Mouse (Mus musculus): ENCODE data around the gene Ube2m.
A peak's percentile ranks its signal among the peaks of the same experiment; 100 is the strongest.
"Not testable (repeated sequence)": the region's sequence is repeated elsewhere in the genome, so short reads cannot be mapped to it uniquely, and the experiment has no call there.

Ube2m gene

GRCm38 (mm10) chr7:13037901-13038555 is at the start of gene Ube2m:
Gene Ube2m, minus strand, starts transcription at chr7:13038275.
- peak; percentile 94 for DNase-seq (ENCODE audit: low read depth, low spot score)

DNA sequence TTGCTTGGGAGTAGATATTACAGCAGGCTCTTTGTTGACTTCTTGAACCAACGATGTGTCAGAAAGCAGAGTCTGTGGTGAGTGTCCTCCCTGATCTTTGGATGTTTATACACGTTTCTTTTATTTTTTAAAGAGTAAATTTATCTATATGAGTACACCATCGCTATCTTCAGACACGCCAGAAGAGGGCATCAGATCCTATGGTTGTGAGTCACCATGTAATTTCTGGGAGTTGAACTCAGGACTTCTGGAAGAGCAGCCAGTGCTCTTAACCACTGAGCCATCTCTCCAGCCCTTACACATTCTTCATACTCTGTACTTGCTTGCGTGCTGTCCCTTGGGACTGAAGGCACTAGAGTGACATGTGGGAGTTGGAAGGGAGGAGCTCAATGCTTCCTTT is 34.2 kb upstream of the Ube2m start:
- no peak for DNase-seq (ENCODE audit: low read depth, low spot score)

GRCm38 (mm10) chr7:13063399-13063798 is 25.3 kb upstream of the Ube2m start:
- not testable (repeated sequence) for DNase-seq (ENCODE audit: low read depth, low spot score)

DNA sequence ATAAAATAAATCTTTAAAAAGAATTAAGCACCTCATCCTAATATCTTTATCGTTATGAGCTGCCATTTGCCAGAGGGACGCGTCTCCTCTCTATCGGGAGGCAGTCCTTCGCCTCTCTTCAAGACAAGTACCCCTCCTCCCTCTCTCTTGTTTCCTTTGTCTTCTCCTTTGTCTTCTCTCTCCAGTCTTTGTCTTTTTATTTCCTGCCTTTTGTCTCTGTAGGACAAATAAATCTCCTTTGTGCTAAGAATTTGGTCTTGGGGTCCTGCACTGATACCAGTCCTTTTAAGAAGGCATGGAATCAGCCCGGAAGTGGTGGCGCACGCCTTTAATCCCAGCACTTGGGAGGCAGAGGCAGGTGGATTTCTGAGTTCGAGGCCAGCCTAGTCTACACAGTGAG is 21.5 kb upstream of the Ube2m start:
- no peak for DNase-seq (ENCODE audit: low read depth, low spot score)

- no peak for DNase-seq (ENCODE audit: low read depth, low spot score)
Observed at GRCm38 (mm10) chr7:13056913-13057700, 19.0 kb upstream of the Ube2m start.

DNA sequence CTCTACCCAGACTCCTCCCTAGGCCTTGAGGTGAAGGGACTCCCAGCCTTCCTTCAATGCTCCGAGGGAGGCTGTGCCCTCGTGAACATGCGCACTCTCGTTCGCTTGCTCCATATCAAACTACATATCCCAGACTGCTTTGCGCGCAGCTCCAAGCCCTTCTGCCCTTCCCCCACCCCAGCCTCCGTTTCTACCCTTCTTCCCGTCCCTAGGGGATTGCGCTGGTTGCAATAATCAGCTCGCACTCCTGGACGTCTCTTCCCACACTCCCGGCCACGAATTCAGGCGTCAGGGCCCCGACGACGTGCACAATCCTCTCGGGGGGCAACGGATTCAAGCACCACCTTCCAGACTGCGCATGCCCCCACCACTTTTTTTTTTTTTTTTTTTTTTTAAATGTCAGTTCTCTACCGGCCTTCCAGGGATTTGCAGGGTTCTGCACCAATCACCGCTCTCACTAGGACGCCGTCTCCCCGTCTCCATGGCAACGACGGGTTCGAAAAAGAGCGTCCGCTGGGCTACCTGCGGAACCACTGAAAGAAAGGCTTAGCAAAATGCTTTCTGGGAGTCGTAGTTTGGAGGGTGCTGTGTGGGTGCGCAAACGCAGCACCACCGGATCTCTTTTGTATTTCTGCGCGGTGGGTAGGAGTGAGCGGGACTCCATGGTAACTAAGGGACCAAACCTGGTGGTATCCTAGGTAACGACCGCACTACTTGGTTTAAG is 16.4 kb upstream of the Ube2m start, which contains the start of gene Mzf1:
Gene Mzf1 (minus strand): TSS at position 478 of the 724 bp plus-strand sequence.
- peak; percentile 97 for DNase-seq (ENCODE audit: low read depth, low spot score)

- no peak for DNase-seq (ENCODE audit: low read depth, low spot score)
Observed at GRCm38 (mm10) chr7:13053961-13054286, 15.8 kb upstream of the Ube2m start.

DNA sequence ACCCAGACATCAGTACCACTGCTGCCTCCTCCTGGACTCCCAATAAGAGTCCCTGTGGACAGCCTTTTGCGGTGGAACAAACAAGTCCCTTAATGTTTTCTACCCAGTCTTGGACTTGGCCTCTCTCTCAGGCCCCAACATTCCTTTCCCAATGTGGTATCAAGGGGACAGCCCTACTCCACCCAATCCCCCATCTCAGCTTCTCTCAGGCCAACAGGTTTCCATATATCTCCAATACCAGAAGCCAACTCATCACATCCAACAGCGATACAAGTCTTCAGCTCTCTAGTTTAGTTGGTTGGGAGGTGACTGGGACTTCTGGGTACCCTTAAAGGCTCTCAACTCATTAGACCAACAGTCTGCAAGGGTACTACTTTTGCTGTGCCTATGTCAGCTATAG is 15.4 kb upstream of the Ube2m start:
- DNase-seq (ENCODE audit: low read depth, low spot score), result no peak

GRCm38 (mm10) chr7:13053001-13053400 is 14.9 kb upstream of the Ube2m start:
- DNase-seq (ENCODE audit: low read depth, low spot score), result no peak

- peak; percentile 72 for DNase-seq (ENCODE audit: low read depth, low spot score)
Observed at GRCm38 (mm10) chr7:13046084-13046483, 8.0 kb upstream of the Ube2m start.

DNA sequence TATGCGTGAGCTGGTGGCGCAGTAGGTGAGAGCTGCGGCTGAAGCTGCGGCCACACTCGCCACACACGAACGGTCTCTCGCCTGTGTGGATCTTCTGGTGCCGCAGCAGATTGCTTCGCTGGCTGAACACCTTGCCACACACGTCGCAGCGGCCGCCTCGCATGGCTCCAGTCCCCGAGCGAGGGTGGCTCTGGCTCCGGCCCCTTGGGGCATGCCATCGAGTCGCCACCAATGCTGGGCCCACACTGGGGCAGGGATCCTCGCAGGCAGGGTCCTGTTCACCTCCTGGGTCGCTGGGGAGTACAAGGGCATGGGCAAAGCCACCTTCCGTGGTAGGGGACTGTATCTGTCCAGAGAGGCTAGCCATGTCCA is 6.2 kb upstream of the Ube2m start:
- DNase-seq (ENCODE audit: low read depth, low spot score), result no peak

DNA sequence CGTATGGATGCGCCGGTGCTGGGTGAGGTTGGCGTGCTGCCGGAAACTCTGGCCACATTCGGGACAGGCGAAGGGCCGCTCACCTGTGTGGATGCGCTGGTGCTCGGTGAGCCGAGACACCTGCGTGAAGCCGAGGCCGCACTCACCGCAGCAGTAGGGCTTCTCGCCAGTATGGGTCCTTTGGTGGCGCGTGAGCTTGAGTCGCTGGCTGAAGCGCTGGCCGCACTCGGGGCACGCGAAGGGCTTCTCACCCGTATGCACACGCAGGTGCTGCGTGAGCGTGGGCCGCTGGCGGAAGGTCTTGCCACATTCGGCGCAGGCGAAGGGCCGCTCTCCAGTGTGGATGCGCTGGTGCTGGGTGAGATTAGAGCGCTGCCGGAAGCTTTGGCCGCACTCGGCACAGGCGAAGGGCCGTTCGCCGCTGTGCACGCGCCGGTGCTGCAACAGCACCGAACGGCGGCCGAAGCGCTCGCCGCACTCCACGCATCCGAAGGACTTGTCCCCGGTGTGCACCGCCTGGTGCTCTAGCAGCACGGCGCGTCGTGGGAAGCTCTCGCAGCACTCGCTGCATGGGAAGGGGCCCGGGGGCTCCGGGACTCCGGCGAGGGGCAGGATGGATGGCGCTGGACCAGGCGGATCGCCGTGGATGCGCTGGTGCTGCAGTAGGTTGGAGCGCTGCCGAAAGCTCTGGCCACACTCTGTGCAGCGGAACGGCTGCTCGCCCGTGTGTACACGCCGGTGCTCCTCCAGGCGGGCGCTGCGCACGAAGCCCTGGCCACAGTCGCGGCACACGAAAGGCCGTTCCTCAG is 5.6 kb upstream of the Ube2m start:
- DNase-seq (ENCODE audit: low read depth, low spot score), result peak; percentile 29

- no peak for DNase-seq (ENCODE audit: low read depth, low spot score)
Observed at GRCm38 (mm10) chr7:13043120-13043444, 5.0 kb upstream of the Ube2m start.

GRCm38 (mm10) chr7:13042511-13042910 is 4.4 kb upstream of the Ube2m start:
- DNase-seq (ENCODE audit: low read depth, low spot score), result no peak

DNA sequence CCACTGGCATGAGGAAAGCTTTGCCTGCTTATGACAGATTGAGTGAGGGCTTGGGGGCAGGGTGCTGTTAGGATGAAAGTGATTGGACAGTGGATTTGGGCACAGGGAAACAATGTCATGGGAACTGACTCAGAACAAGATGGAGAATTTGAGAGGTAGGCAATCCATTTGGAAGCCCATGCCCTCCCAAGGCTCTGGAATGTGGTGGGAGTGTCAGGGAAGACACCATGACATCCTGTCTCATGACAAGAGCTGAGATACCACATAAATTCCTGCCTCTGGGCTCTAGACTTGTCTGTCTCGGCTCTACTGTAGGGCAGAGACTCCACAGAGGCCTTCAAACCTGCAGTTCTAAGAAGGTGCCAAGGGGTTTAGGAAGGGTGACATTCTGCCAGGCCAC is 3.2 kb upstream of the Ube2m start:
- no peak for DNase-seq (ENCODE audit: low read depth, low spot score)

GRCm38 (mm10) chr7:13039181-13039580 is 1.1 kb upstream of the Ube2m start:
- no peak for DNase-seq (ENCODE audit: low read depth, low spot score)

DNA sequence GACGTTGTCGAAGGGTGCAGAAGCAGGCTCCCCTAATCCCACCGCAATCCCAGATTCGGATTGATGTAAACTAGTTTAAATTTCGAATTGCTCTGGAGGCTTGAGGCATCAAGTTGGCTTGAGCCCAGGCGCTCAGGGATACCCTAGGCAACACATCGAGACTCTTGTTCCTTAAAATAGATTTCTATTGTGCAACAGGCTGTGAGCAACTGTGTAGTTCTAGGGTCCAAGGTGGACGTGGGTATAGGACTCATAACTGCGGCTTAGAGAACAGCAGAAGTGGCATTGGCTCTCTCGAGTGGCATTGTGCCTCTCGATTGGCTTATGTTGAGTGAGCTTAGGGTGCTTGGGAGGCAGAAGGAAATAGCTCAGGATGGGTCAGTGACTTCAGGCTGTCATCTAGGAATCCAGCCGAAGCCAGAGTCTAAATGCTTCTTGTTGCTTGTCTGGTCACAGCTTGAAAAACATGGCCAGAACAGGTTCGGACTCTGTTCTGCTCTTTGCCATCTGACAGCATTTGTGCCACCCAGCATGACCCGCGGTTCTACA is 620 bp upstream of the Ube2m start:
- DNase-seq (ENCODE audit: low read depth, low spot score), result no peak

DNA sequence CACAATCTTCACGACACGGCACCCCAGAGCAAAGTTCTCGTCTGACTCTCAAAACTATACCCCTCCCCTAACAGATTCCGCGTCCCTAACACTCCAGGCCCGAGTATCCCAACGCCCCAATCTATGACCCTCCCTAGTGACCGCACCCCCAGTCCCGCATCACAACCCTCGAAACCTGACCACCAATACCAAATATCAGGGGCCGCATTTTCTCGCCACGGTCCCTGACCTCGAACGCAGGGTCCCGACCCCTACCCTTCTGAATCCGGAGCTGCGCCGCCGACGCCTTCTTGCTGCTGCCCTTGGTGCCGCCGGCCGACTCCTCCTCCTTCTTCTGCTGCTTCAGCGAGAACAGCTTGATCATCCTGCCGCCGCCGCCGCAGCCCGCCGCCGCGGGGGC is 709 bp downstream of the Ube2m start:
- DNase-seq (ENCODE audit: low read depth, low spot score), result peak; percentile 24

DNA sequence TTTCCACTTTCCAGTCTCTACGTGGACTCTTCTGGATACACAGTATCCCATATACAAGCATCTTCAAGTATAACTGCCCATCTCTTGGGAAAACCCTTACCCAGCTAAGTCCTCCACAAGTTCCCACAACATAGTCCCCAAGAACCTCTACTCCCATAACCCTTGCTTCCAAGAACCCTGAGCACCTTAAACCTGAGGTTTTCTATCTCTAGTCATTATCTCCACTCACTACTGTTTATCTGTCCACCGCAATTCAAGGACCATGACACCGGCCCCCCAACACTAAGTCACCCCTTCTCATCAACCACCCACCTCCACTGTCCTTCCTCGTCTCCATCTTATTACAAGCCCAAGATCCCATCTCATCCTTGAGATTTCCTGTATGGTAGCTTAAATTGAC is 1.3 kb downstream of the Ube2m start:
- no peak for DNase-seq (ENCODE audit: low read depth, low spot score)

DNA sequence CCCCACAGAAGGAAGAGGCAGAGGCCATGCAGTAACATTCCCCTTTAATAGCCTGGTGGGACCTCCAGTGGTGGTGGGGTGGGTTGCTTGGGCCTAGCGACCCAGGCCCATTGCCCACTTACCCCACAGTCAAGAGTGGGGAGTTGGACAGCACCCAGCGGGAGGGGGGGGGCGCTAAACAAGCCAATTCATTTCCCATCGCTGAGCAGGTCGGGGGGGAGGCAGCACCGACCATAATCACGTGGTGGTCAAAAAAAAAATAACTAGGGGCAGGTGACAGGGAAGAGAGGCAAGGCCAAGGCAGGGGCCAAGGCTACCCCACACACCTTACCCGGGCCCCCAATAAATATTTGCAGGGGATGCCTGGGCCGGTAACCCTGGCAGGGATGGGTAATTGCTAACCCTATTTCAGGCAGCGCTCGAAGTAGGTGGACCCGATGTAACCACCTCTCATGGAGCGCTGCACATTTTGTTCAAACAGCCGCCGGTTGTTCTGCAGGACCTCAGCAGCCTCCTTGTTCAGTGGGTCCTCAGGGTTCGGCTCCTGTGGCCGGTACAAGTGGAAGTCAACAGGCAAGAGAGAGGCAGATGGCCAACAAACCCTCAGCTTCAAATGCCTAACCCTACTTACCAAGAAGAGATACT is 2.7 kb downstream of the Ube2m start:
- DNase-seq (ENCODE audit: low read depth, low spot score), result no peak

Data from retina, postnatal 7 days (tissue).